Mouse (Mus musculus) CH12.LX (cell line): ENCODE data around the gene Tmeff2. TPM values are rescaled to one million over a fixed set of nuclear protein-coding genes. Genes with fewer than 3 reads are reported as not detected.

Experiments used
- DNase-seq: peaks from one replicate; pipeline ENCODE4 v3.0.0-alpha.2; 2013; ENCODE audit errors: extremely low read depth
- H3K27ac ChIP-seq: 2 replicates; pipeline ENCODE4 v1.5.1; 2012; ENCODE audit warnings: low read depth, mild to moderate bottlenecking, control low read depth, moderate library complexity; ENCODE audit not compliant: insufficient read depth
- H3K27me3 ChIP-seq: replicated peaks from 2 replicates; pipeline ENCODE3; 2012; ENCODE audit warnings: inconsistent platforms
- H3K36me3 ChIP-seq, 2 experiments: replicated peaks in 1 of 2; 2 replicates each; pipeline versions ENCODE3 to v1.6.1; 2012; ENCODE audit warnings: inconsistent platforms in 1 of 2, low read length in 1 of 2, mild to moderate bottlenecking in 1 of 2, mixed read lengths in 1 of 2, moderate library complexity in 1 of 2; ENCODE audit not compliant: control insufficient read depth in 1 of 2, insufficient read depth in 1 of 2
- H3K4me1 ChIP-seq, 2 experiments: 2 replicates each; pipeline ENCODE4 v1.6.1; 2012; ENCODE audit warnings: inconsistent platforms in 1 of 2, moderate library complexity in 1 of 2; ENCODE audit not compliant: insufficient read depth in 2 of 2, control insufficient read depth in 1 of 2
- H3K4me2 ChIP-seq: 2 replicates; pipeline ENCODE4 v1.6.1; 2012; ENCODE audit warnings: low read depth, mild to moderate bottlenecking, control low read depth; ENCODE audit not compliant: poor library complexity, insufficient read depth, severe bottlenecking
- H3K4me3 ChIP-seq, 3 experiments: fragments of 150-350 bp in 1 of 3; sonication (generic) in 1 of 3; replicated peaks in 1 of 3; 2 replicates each; pipeline versions ENCODE3 to v1.5.1; 2011 to 2012; ENCODE audit warnings: low read depth in 2 of 3, low read length in 2 of 3, mild to moderate bottlenecking in 2 of 3, moderate library complexity in 2 of 3, control low read depth in 1 of 3, improper control_type of control experiment in 1 of 3, inconsistent platforms in 1 of 3, mixed read lengths in 1 of 3; ENCODE audit not compliant: poor library complexity in 1 of 3
- H3K79me2 ChIP-seq: replicated peaks from 2 replicates; pipeline ENCODE4 v1.6.1; 2012; ENCODE audit warnings: mild to moderate bottlenecking, moderate library complexity; ENCODE audit not compliant: control insufficient read depth, poor library complexity, insufficient read depth, severe bottlenecking; ENCODE audit errors: extremely low read depth
- H3K9ac ChIP-seq: 2 replicates; pipeline ENCODE4 v1.6.1; 2012; ENCODE audit warnings: low read depth, mild to moderate bottlenecking, control low read depth, moderate library complexity; ENCODE audit not compliant: insufficient read depth
- H3K9me3 ChIP-seq: replicated peaks from 2 replicates; pipeline ENCODE3; 2012; ENCODE audit warnings: low read length, inconsistent platforms, mixed read lengths
- CHD1 ChIP-seq: IDR thresholded peaks from 2 replicates; pipeline ENCODE4 v1.6.1; 2012; ENCODE audit warnings: low read depth, low read length, improper control_type of control experiment, inconsistent platforms
- CHD2 ChIP-seq: IDR thresholded peaks from 2 replicates; pipeline ENCODE4 v1.6.1; 2011; ENCODE audit warnings: low read length, improper control_type of control experiment
- E2F4 ChIP-seq: IDR thresholded peaks from 2 replicates; pipeline ENCODE4 v1.6.1; 2011; ENCODE audit warnings: low read depth, low read length, improper control_type of control experiment; ENCODE audit not compliant: insufficient replicate concordance
- EP300 ChIP-seq: IDR thresholded peaks from 2 replicates; pipeline ENCODE4 v1.6.1; 2011; ENCODE audit warnings: low read length, improper control_type of control experiment
- GABPA ChIP-seq: IDR thresholded peaks from 2 replicates; pipeline ENCODE4 v1.6.1; 2012; ENCODE audit warnings: low read depth, low read length, improper control_type of control experiment, inconsistent platforms; ENCODE audit not compliant: insufficient replicate concordance
- HCFC1 ChIP-seq: IDR thresholded peaks from 2 replicates; pipeline ENCODE4 v1.6.1; 2012; ENCODE audit warnings: low read depth, mild to moderate bottlenecking, inconsistent platforms, low read length, improper control_type of control experiment
- JUN ChIP-seq: IDR thresholded peaks from 2 replicates; pipeline ENCODE4 v1.6.1; 2011; ENCODE audit warnings: low read depth, mild to moderate bottlenecking, low read length, improper control_type of control experiment, moderate library complexity; ENCODE audit not compliant: insufficient read depth
- JUND ChIP-seq: conservative IDR thresholded peaks from 2 replicates; pipeline ENCODE4 v1.6.1; 2011; ENCODE audit warnings: low read depth, low read length, improper control_type of control experiment
- MAFK ChIP-seq: IDR thresholded peaks from 2 replicates; pipeline ENCODE4 v1.6.1; 2011; ENCODE audit warnings: low read length, improper control_type of control experiment; ENCODE audit not compliant: insufficient replicate concordance
- MEF2A ChIP-seq: IDR thresholded peaks from 2 replicates; pipeline ENCODE4 v1.6.1; 2014; ENCODE audit warnings: low read depth, mild to moderate bottlenecking, inconsistent platforms, low read length, improper control_type of control experiment, borderline replicate concordance
- MXI1 ChIP-seq: IDR thresholded peaks from 2 replicates; pipeline ENCODE4 v1.6.1; 2011; ENCODE audit warnings: mild to moderate bottlenecking, low read depth, low read length, improper control_type of control experiment
- MYC ChIP-seq: IDR thresholded peaks from 2 replicates; pipeline ENCODE4 v1.6.1; 2011; ENCODE audit warnings: low read depth, mild to moderate bottlenecking, improper control_type of control experiment, low read length
- NRF1 ChIP-seq: IDR thresholded peaks from 2 replicates; pipeline ENCODE4 v1.6.1; 2014; ENCODE audit warnings: low read depth, mild to moderate bottlenecking, inconsistent platforms, low read length, improper control_type of control experiment, moderate library complexity
- PAX5 ChIP-seq: IDR thresholded peaks from 2 replicates; pipeline ENCODE4 v1.6.1; 2012; ENCODE audit warnings: low read length, inconsistent platforms, mixed read lengths
- POLR2A ChIP-seq: IDR thresholded peaks from 2 replicates; pipeline ENCODE4 v1.6.1; 2011; ENCODE audit warnings: low read depth, mild to moderate bottlenecking, improper control_type of control experiment, low read length
- SMC3 ChIP-seq: IDR thresholded peaks from 2 replicates; pipeline ENCODE4 v1.6.1; 2011; ENCODE audit warnings: low read depth, low read length, improper control_type of control experiment
- TBP ChIP-seq: conservative IDR thresholded peaks from 2 replicates; pipeline ENCODE4 v1.6.1; 2011; ENCODE audit warnings: low read depth, low read length, improper control_type of control experiment
- TCF12 ChIP-seq: IDR thresholded peaks from 2 replicates; pipeline ENCODE4 v1.6.1; 2014; ENCODE audit warnings: low read depth, mild to moderate bottlenecking, inconsistent platforms, low read length, improper control_type of control experiment
- USF1 ChIP-seq: IDR thresholded peaks from 2 replicates; pipeline ENCODE4 v1.6.1; 2014; ENCODE audit warnings: low read depth, mild to moderate bottlenecking, inconsistent platforms, low read length, improper control_type of control experiment
- USF2 ChIP-seq: conservative IDR thresholded peaks from 2 replicates; pipeline ENCODE4 v1.6.1; 2011; ENCODE audit warnings: low read depth, low read length, improper control_type of control experiment
- ZMIZ1 ChIP-seq: IDR thresholded peaks from 2 replicates; pipeline ENCODE4 v1.6.1; 2012; ENCODE audit warnings: low read depth, mild to moderate bottlenecking, inconsistent platforms, low read length, improper control_type of control experiment
- ZNF384 ChIP-seq: IDR thresholded peaks from 2 replicates; pipeline ENCODE4 v1.6.1; 2012; ENCODE audit warnings: low read depth, low read length, improper control_type of control experiment, inconsistent platforms
- dilution Hi-C: fragments of 300-500 bp; cut with MboI; formaldehyde crosslinking; loops from 2 replicates; pipeline ENCODE4 v1.14.3; 2020; ENCODE audit warnings: low sequenced_read_pairs; ENCODE audit not compliant: extremely low pct_unique_long_range_greater_than_20kb, extremely low pct_ligation_motif_present
- in situ Hi-C: fragments of 300-500 bp; cut with MboI; formaldehyde crosslinking; loops from 3 replicates; pipeline ENCODE4 v1.14.3; 2019; ENCODE audit warnings: low sequenced_read_pairs, low pct_ligation_motif_present, low pct_unique_long_range_greater_than_20kb, mixed read lengths
- polyA plus RNA-seq: library from polyadenylated mRNA; unstranded; fragments of >175 nt; gene quantifications from 2 replicates; pipeline ENCODE4 v1.2.1, GENCODE M21; 2012; ENCODE audit warnings: low read depth; ENCODE audit not compliant: insufficient read length
- total RNA-seq, 2 experiments: library from RNA; depleted of rRNA; stranded (reverse); fragments of 300-350 nt in 1 of 2; fragments of >200 nt in 1 of 2; gene quantifications; 2 replicates each; pipeline ENCODE4 v1.2.3; 2012 to 2014

Tmeff2 gene
- total and polyA plus RNA-seq, 3 experiments: not detected

GRCm38 (mm10) chr1:50926374-50927060 is 26.1 kb downstream of the Tmeff2 start:
- no peak overlapping the region for H3K4me3 ChIP-seq
- peaks cover 9% of the 10 kb centered on the region for H3K9me3 ChIP-seq
- no peak overlapping the region for H3K4me2 ChIP-seq
- H3K4me1 ChIP-seq: no peaks in the 10 kb centered on the region
- dilution Hi-C loops: no loop called here
- H3K36me3 ChIP-seq: no peaks in the 10 kb centered on the region
- H3K79me2 ChIP-seq: no peaks in the 10 kb centered on the region
- H3K27ac ChIP-seq: no peak overlapping the region
- no peak for DNase-seq
- in situ Hi-C loops: no loop called here
- TF ChIP-seq MEF2A (no peak), MAFK (no peak), EP300 (no peak), POLR2A (no peak), NRF1 (no peak), TBP (no peak), USF1 (no peak), SMC3 (no peak), USF2 (no peak), E2F4 (no peak)
- TF ChIP-seq, all 38 proteins: peak for 0
- Histone ChIP-seq H3K27me3 (no peaks in the 10 kb centered on the region), H3K9ac (no peak overlapping the region)

DNA sequence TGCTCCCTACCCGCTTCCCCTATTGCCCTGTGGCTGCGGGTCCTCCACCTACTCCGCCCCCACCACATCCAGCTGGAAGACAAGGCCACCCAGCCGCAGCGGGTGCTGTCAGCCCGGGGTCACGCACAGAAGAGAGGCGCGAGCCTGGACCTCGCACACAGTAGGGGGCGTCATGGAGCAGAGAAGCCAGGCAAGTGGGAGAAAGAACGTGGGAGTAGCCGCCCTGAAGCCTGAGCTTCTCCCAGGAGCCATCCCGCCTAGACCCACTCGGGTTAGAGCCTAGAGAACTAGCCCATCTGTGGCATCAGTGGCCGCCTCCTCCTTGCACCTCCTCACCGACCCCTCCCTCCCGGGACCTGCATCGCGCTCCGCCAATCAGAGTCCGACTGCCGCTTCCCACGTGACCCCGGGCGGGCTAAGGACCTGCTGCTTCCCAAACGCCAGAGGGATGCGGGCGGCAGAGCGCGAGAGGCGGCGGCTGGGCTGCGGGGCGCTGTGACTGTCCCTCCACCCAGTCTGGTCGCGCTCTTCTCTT is 26.7 kb downstream of the Tmeff2 start:
- Histone ChIP-seq H3K4me1 (no peaks in the 10 kb centered on the region), H3K27ac (no peak overlapping the region), H3K36me3 (no peaks in the 10 kb centered on the region), H3K4me3 (no peak overlapping the region), H3K79me2 (no peaks in the 10 kb centered on the region), H3K4me2 (no peak overlapping the region), H3K27me3 (no peaks in the 10 kb centered on the region), H3K9ac (no peak overlapping the region), H3K9me3 (peaks cover 9% of the 10 kb centered on the region)
- dilution Hi-C loops (no loop called here), in situ Hi-C loops (no loop called here)
- no peak for TF ChIP-seq JUN
- DNase-seq: no peak

DNA sequence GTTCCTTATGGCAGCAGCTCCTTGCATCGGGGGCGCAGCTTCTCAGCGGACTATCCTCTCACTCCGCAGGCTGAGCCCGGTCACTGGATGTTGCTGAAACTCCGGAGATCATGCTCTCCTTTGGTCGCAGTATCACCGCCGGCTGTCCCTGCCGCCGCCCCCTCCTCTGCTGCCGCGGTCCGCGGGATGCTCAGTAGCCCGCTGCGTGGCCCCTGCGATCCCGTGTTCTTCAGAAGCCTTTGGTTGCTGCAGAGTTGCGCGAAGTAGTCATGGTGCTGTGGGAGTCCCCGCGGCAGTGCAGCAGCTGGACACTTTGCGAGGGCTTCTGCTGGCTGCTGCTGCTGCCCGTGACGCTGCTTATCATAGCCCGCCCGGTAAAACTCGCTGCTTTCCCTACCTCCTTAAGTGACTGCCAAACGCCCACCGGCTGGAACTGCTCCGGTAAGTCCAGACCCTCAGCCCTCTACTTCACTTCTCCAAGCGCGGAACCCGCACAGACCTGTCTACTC is 27.3 kb downstream of the Tmeff2 start:
- in situ Hi-C loops: no loop called here
- H3K4me3 ChIP-seq: no peak overlapping the region
- TF ChIP-seq MXI1 (no peak), MAFK (no peak), HCFC1 (no peak), CHD2 (no peak), JUND (no peak), TCF12 (no peak), CHD1 (no peak), ZNF384 (no peak), ZMIZ1 (no peak), USF2 (no peak), E2F4 (no peak), MEF2A (no peak), PAX5 (no peak), JUN (no peak), MYC (no peak), GABPA (no peak), SMC3 (no peak)
- TF ChIP-seq, all 38 proteins: peak for 0
- Histone ChIP-seq H3K4me1 (no peaks in the 10 kb centered on the region), H3K4me2 (no peak overlapping the region), H3K27me3 (no peaks in the 10 kb centered on the region), H3K9ac (no peak overlapping the region), H3K27ac (no peak overlapping the region), H3K9me3 (peaks cover 9% of the 10 kb centered on the region), H3K36me3 (no peaks in the 10 kb centered on the region), H3K79me2 (no peaks in the 10 kb centered on the region)
- no peak for DNase-seq
- dilution Hi-C loops: no loop called here
